Mouse (Mus musculus) gastrocnemius, adult 8-10 months (tissue): ENCODE data around the gene Mcrip1. TPM values are rescaled to one million over a fixed set of nuclear protein-coding genes. Genes with fewer than 3 reads are reported as not detected.
"Not testable (repeated sequence)": the region's sequence is repeated elsewhere in the genome, so short reads cannot be mapped to it uniquely, and the experiment has no call there.

Experiments
- DNase-seq, 2 experiments: peaks; one replicate each; pipeline ENCODE4 v3.0.0; 2022; ENCODE audit warnings: low spot score in 2 of 2
- total RNA-seq, 4 experiments: library from RNA; stranded (reverse); gene quantifications; 2 replicates each; pipeline ENCODE4 v1.2.4; 2022

The Mcrip1 gene
- total RNA-seq, 4 experiments from 2014 or later = 18.6 to 20.5 (median 20.1) TPM

GRCm38 (mm10) chr11:120515611-120516010 is 33.9 kb downstream of the Mcrip1 start:
- DNase-seq = peak; percentile 76 to 83

GRCm38 (mm10) chr11:120514262-120514661 is 35.3 kb downstream of the Mcrip1 start:
- not testable (repeated sequence) for DNase-seq

- no peak for DNase-seq
These were observed 36.6 kb downstream of the Mcrip1 start for GRCm38 (mm10) chr11:120512790-120513453.

- no peak for DNase-seq
These were observed 39.0 kb downstream of the Mcrip1 start for GRCm38 (mm10) chr11:120510375-120511030.

GRCm38 (mm10) chr11:120509940-120510339 is 39.6 kb downstream of the Mcrip1 start:
- DNase-seq = no peak

GRCm38 (mm10) chr11:120508290-120508870 is 41.1 kb downstream of the Mcrip1 start:
- DNase-seq = no peak

GRCm38 (mm10) chr11:120507611-120508289 is 41.8 kb downstream of the Mcrip1 start:
- DNase-seq = no peak

- no peak for DNase-seq
These were observed 42.6 kb downstream of the Mcrip1 start for GRCm38 (mm10) chr11:120506899-120507298.

- no peak for DNase-seq
These were observed 43.9 kb downstream of the Mcrip1 start for GRCm38 (mm10) chr11:120505661-120506060.

- no peak for DNase-seq
These were observed 47.8 kb downstream of the Mcrip1 start for GRCm38 (mm10) chr11:120501701-120502100.

- DNase-seq = no peak
These were observed 48.5 kb downstream of the Mcrip1 start for GRCm38 (mm10) chr11:120501018-120501417.

GRCm38 (mm10) chr11:120500357-120500756 is 49.2 kb downstream of the Mcrip1 start:
- DNase-seq = no peak

GRCm38 (mm10) chr11:120499894-120500293 is 49.6 kb downstream of the Mcrip1 start:
- no peak for DNase-seq

- no peak for DNase-seq
These were observed 50.6 kb downstream of the Mcrip1 start for GRCm38 (mm10) chr11:120498891-120499290.

GRCm38 (mm10) chr11:120498226-120498625 is 51.3 kb downstream of the Mcrip1 start:
- DNase-seq = no peak

GRCm38 (mm10) chr11:120497436-120497835 is 52.1 kb downstream of the Mcrip1 start:
- no peak for DNase-seq

GRCm38 (mm10) chr11:120493911-120494310 is 55.6 kb downstream of the Mcrip1 start:
- no peak for DNase-seq

GRCm38 (mm10) chr11:120493351-120493750 is 56.2 kb downstream of the Mcrip1 start:
- DNase-seq = no peak
